Mouse (Mus musculus) hindbrain, embryonic 11.5 days (tissue): ENCODE data around the gene Fgfr2. TPM values are rescaled to one million over a fixed set of nuclear protein-coding genes. Genes with fewer than 3 reads are reported as not detected.

Experiments used
- ATAC-seq: fragments of 200-750 bp; cut with Nextera tagmentation; 2 replicates; pipeline ENCODE4 v1.8.0; 2017; ENCODE audit warnings: mild to moderate bottlenecking, moderate TSS enrichment, moderate library complexity; ENCODE audit not compliant: low FRiP score
- DNase-seq: peaks from one replicate; pipeline ENCODE4 v3.0.0-alpha.2; 2015; ENCODE audit warnings: low spot score
- H3K27ac ChIP-seq: fragments of 300-500 bp; sonication (generic); 2 replicates; pipeline ENCODE4 v1.5.1; 2014; ENCODE audit warnings: mild to moderate bottlenecking, low read depth, low read length
- H3K27me3 ChIP-seq: fragments of 300-500 bp; sonication (generic); 2 replicates; pipeline ENCODE4 v1.6.1; 2014; ENCODE audit warnings: mild to moderate bottlenecking, low read length, moderate library complexity, mixed read lengths; ENCODE audit not compliant: control insufficient read depth, insufficient read depth
- H3K36me3 ChIP-seq: fragments of 300-500 bp; sonication (generic); 2 replicates; pipeline ENCODE4 v1.6.1; 2014; ENCODE audit warnings: mild to moderate bottlenecking, low read length, moderate library complexity, mixed read lengths; ENCODE audit not compliant: control insufficient read depth, insufficient read depth
- H3K4me1 ChIP-seq: fragments of 300-500 bp; sonication (generic); replicated peaks from 2 replicates; pipeline ENCODE4 v1.6.1; 2014; ENCODE audit warnings: low read length, mixed read lengths; ENCODE audit not compliant: control insufficient read depth, insufficient read depth
- H3K4me2 ChIP-seq: fragments of 300-500 bp; sonication (generic); replicated peaks from 2 replicates; pipeline ENCODE4 v1.6.1; 2014; ENCODE audit warnings: mild to moderate bottlenecking, low read depth, low read length
- H3K4me3 ChIP-seq: fragments of 300-500 bp; sonication (generic); 2 replicates; pipeline ENCODE4 v1.5.1; 2014; ENCODE audit warnings: low read depth, low read length
- H3K9ac ChIP-seq: fragments of 300-500 bp; sonication (generic); 2 replicates; pipeline ENCODE4 v1.6.1; 2014; ENCODE audit warnings: low read depth, low read length
- H3K9me3 ChIP-seq: fragments of 300-500 bp; sonication (generic); 2 replicates; pipeline ENCODE4 v1.6.1; 2016; ENCODE audit warnings: low read length; ENCODE audit not compliant: control insufficient read depth
- WGBS: fragments of 180-500 bp; shearing (Covaris S2); extraction: QIAGEN DNeasy Blood & Tissue Kit; methylation state at CpG from one replicate; pipeline ENCODE4 v1.1.7; 2014; 5-methylcytosine and 5-hydroxymethylcytosine counted together
- polyA plus RNA-seq: library from polyadenylated mRNA; unstranded; fragments of >200 nt; fragmentation: Nextera tagmentation; extraction: Ambion mirVana; gene quantifications from 2 replicates; pipeline ENCODE4 v1.2.1, GENCODE M21; 2014

Gene Fgfr2
- polyA plus RNA-seq, 1 experiment from 2014 or later = 71.3 TPM

DNA sequence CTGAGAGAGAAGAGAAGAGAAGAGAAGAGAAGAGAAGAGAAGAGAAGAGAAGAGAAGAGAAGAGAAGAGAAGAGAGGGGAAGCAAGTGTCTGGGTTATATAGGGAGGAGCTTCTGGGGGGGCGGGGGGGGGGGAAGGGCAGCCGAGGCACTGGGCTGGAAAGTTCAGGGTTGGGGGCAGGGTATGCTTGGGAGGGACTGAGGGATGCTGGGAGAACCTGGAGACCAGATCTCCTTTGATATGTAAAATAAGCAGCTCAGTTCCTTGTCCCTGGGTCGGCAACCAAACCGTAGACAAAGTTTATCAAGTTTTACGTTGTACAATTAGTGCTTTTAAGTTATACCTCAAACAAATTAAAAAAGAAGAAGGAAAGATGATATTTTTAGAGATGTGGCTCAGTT, 2263.2 kb downstream of the Fgfr2 start:
- ATAC-seq = no peak
- H3K4me1 ChIP-seq = peaks cover 8% of the 10 kb centered on the region; the same call in 1 of the 2 replicates
- WGBS = 17% methylated on average over 5 of the region's 5 CpGs
- no peak overlapping the region for H3K4me2 ChIP-seq
- H3K36me3 ChIP-seq = no peaks in the 10 kb centered on the region
- H3K4me3 ChIP-seq = no peak overlapping the region
- no peak overlapping the region for H3K9ac ChIP-seq
- H3K9me3 ChIP-seq = no peaks in the 10 kb centered on the region
- no peaks in the 10 kb centered on the region for H3K27me3 ChIP-seq
- H3K27ac ChIP-seq = no peak overlapping the region
- no peak for DNase-seq

DNA sequence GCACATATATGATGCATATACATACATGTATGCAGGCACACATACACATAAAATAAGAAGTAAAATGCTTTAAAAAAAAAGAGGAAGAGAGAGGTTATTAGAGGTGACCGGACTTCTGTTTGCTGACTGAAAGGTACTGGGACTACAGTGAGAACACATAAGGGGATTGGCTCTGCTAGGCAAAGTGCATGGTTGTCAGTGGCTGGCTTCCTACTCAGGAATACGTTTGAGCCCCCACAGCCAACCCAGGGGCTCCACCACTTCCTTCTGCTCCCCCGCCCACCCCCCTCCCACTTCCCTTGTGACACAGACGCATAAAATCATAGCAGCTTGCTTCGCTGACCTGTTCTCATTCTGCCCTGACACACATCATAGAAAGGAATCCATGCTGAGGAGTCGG, 2265.2 kb downstream of the Fgfr2 start:
- ATAC-seq = no peak
- 76% methylated on average over 6 of the region's 6 CpGs for WGBS
- Histone ChIP-seq H3K4me3 (no peak overlapping the region), H3K4me1 (peaks cover 8% of the 10 kb centered on the region; the same call in 1 of the 2 replicates), H3K36me3 (no peaks in the 10 kb centered on the region), H3K4me2 (no peak overlapping the region), H3K27ac (no peak overlapping the region), H3K27me3 (no peaks in the 10 kb centered on the region), H3K9ac (no peak overlapping the region), H3K9me3 (no peaks in the 10 kb centered on the region)
- no peak for DNase-seq

DNA sequence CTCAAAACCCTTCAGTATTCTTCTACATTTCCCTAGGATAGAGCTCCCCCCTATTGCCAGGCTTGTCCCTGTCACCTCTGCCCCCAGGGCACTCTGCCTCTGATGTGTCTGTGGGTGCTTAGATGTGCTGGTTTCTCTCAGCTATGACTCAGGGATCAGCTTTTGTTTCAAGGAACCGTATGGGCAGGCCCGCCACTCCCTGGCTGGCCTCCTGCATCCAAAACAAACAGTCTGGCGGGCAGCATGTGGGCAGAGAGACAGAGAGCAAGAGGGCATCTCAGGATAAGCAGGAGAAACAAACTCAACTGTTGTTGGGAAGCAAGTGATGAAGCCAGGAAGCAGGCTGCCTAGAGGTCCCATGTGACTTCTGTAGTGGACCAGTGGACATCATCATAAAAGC, 2267.5 kb downstream of the Fgfr2 start:
- Histone ChIP-seq H3K27ac (no peak overlapping the region), H3K27me3 (no peaks in the 10 kb centered on the region), H3K36me3 (no peaks in the 10 kb centered on the region), H3K9ac (no peak overlapping the region), H3K4me2 (no peak overlapping the region), H3K4me3 (no peak overlapping the region), H3K4me1 (peaks cover 1% of the 10 kb centered on the region; the same call in 1 of the 2 replicates), H3K9me3 (no peaks in the 10 kb centered on the region)
- no peak for ATAC-seq
- WGBS = 16% methylated on average over 3 of the region's 3 CpGs
- DNase-seq = no peak

DNA sequence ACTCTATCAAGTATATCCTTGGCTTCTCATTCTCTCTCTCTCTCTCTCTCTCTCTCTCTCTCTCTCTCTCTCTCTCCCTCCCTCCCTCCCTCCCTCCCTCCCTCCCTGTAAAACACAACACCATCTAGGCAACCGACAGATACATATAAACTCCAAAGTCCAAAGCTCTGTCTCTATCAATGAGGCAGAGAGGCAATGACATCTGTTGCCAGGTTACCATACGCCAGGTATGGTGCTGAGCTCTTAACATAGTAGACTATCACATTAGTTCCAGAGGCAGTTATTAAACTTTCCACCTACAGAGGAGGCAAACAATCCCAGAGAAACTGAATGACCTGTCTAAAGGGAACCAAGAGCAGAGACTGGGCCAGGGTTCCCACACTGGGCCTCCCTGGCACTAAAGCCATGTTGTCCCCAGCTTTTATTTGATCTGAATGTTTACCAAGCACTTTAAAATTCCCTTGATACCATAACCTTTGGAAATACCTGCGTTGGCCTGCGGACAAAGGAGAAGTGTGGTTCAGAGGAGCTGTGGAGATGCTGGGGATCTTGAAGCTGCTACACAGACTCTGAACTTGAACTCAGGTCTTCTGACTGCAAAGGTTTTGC, 2268.4 kb downstream of the Fgfr2 start:
- H3K9me3 ChIP-seq = no peaks in the 10 kb centered on the region
- WGBS = 81% methylated on average over 4 of the region's 4 CpGs
- no peak overlapping the region for H3K27ac ChIP-seq
- no peak overlapping the region for H3K4me2 ChIP-seq
- H3K4me1 ChIP-seq = no peaks in the 10 kb centered on the region
- no peaks in the 10 kb centered on the region for H3K36me3 ChIP-seq
- H3K4me3 ChIP-seq = no peak overlapping the region
- H3K9ac ChIP-seq = no peak overlapping the region
- no peak for DNase-seq
- no peaks in the 10 kb centered on the region for H3K27me3 ChIP-seq
- no peak for ATAC-seq

DNA sequence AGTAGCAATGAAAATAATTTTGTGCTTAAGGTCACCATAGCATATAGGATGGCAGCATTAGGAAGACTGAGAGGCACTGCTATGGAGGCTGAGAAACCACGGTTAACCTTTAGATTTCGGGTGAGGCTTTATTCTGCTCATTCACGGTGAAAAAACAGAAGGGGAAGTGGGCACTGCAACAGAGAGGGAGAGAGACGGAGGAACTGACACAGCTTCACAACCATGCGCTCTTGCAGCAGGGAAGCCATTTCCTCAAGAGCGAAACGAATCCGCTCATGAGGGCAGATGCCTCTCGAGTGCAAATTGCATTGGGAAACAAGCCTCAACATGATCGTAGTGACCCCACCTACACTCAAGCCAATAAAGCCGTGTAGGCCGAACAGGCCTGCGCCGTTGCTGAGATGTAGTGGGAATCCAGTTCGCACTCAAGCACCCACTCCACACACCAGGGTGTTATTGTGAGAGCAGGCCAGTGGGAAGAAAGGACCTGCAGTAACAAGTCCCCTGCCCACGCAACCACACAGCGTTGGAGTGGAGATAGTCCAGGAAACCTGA, 2275.9 kb downstream of the Fgfr2 start:
- Histone ChIP-seq H3K9ac (no peak overlapping the region), H3K27ac (no peak overlapping the region), H3K4me2 (no peak overlapping the region), H3K4me1 (no peaks in the 10 kb centered on the region), H3K4me3 (no peak overlapping the region), H3K9me3 (no peaks in the 10 kb centered on the region), H3K36me3 (no peaks in the 10 kb centered on the region), H3K27me3 (no peaks in the 10 kb centered on the region)
- no peak for ATAC-seq
- DNase-seq = no peak
- 88% methylated on average over 17 of the region's 17 CpGs for WGBS

DNA sequence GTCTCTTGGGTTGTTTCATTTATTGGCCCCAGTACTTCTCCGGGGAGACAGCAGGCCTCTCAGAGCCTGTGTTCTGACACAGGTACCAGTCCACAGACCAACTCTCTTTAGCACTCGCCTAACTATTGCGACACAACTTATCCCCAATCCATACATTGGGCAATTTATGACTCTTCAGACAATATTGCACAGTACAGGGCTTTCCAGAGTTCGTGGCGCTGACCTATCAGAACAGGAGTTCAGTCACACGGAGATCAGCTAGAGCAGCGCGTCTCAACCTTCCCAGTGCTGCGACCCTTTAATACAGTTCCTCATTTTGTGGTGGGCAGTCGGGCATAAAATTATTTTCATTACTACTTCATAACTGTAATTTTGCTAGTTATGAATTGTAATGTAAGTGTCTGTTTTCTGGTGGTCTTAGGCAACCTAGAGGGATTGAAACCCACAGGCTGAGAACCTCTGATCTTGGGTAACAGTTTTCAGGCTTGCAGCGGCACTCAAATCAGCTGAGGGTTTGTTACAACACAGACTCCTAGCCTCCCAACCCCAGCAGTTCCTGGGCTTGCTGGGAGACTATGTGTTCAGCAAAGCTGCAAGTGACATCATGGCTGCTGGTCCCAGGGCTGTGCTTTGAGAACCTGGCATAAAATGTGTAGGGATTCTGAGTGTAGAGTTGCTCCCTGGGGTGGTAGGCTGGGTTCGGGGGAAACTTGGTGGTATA, 2283.6 kb downstream of the Fgfr2 start:
- no peak overlapping the region for H3K27ac ChIP-seq

DNA sequence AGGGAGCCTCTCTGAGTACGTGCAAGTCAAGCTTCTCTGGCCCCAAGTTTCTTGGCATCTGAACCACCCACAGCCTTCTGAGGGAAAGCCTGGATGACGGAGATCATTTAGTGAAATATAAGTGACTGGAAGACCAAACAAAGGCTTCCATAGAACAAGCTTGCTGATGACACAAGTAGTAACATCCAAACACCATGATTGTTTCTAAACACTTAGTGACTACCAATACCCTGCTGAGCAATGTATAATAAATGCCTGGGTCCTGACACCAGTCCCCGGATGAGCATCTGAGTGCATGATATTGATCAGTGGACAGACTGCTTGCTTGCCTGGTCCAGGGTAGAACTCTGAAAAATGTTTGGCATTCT, 2284.5 kb downstream of the Fgfr2 start:
- Histone ChIP-seq H3K9ac (no peak overlapping the region), H3K9me3 (no peaks in the 10 kb centered on the region), H3K4me1 (peaks cover 4% of the 10 kb centered on the region; the same call in 1 of the 2 replicates), H3K27me3 (no peaks in the 10 kb centered on the region; the same call in 1 of the 2 replicates), H3K36me3 (no peaks in the 10 kb centered on the region), H3K27ac (peak overlapping the region; percentile 54), H3K4me2 (no peak overlapping the region), H3K4me3 (no peak overlapping the region)
- WGBS = 59% methylated on average over 3 of the region's 3 CpGs
- DNase-seq (no peak), ATAC-seq (no peak)

More for the DNA sequence above, 2283.6 kb downstream of the Fgfr2 start:
- Histone ChIP-seq H3K4me3 (no peak overlapping the region), H3K36me3 (no peaks in the 10 kb centered on the region), H3K27me3 (no peaks in the 10 kb centered on the region), H3K4me2 (no peak overlapping the region), H3K9ac (no peak overlapping the region), H3K9me3 (no peaks in the 10 kb centered on the region), H3K4me1 (peaks cover 4% of the 10 kb centered on the region; the same call in 1 of the 2 replicates)
- no peak for ATAC-seq
- WGBS = 92% methylated on average over 12 of the region's 12 CpGs
- no peak for DNase-seq

DNA sequence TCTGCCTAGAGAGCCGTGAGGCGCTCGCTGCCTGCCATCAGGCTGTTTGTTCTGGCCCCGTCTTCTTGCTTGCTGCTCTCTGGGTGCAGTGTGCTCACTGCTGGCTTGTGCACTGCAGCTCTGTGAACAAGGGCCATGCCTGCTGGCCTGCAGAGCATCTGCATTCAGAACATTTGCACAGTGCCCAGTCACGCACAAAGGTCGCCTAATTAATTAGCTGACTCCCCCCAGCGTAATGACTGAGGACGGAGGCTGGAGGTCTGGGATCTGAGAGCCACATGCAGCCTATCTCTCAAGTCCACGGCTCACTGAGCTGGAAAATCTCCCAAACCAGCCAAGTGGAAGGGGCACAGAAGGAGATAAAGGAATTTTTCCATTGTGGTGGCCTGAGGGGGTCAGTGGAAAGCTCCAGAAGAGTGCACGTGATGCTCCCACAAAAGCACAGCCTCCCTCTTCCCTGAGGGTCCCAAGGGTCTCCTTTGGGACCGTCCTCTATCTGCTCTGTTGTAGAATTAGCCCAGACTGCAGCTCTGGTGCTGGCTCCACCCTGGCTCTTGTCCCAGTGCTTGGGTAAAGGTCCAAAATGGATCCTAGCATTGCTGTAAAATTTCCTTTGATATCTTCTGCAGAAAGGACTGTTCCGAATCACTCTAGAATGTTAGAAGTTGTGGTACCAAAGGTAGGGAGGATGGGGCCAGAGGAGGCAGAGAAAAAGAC, 2285.1 kb downstream of the Fgfr2 start:
- H3K4me2 ChIP-seq = no peak overlapping the region

More for the DNA sequence above, 2285.1 kb downstream of the Fgfr2 start:
- ATAC-seq (peak; percentile 86), DNase-seq (peak; percentile 77)
- Histone ChIP-seq H3K27ac (peak overlapping the region; percentile 54), H3K36me3 (no peaks in the 10 kb centered on the region), H3K4me3 (no peak overlapping the region), H3K4me1 (peaks cover 4% of the 10 kb centered on the region; the same call in 1 of the 2 replicates), H3K9me3 (no peaks in the 10 kb centered on the region), H3K9ac (no peak overlapping the region), H3K27me3 (no peaks in the 10 kb centered on the region; the same call in 1 of the 2 replicates)
- WGBS = 16% methylated on average over 12 of the region's 12 CpGs
